Mouse (Mus musculus) forebrain, embryonic 12.5 days (tissue): ENCODE measurements around the gene Fosb. TPM values are rescaled to one million over a fixed set of nuclear protein-coding genes. Genes with fewer than 3 reads are reported as not detected.

Experiments
- ATAC-seq: fragments of 200-750 bp; cut with Nextera tagmentation; 2 replicates; pipeline ENCODE4 v1.8.0; 2017; ENCODE audit warnings: moderate TSS enrichment; ENCODE audit not compliant: low FRiP score
- H3K27ac ChIP-seq: fragments of 300-500 bp; sonication (generic); 2 replicates; pipeline ENCODE4 v1.5.1; 2016; ENCODE audit warnings: mild to moderate bottlenecking
- H3K27me3 ChIP-seq: fragments of 300-500 bp; sonication (generic); 2 replicates; pipeline ENCODE4 v1.6.1; 2016; ENCODE audit warnings: mild to moderate bottlenecking
- H3K36me3 ChIP-seq: fragments of 300-500 bp; sonication (generic); replicated peaks from 2 replicates; pipeline ENCODE4 v1.6.1; 2016; ENCODE audit warnings: mild to moderate bottlenecking
- H3K4me1 ChIP-seq: fragments of 300-500 bp; sonication (generic); 2 replicates; pipeline ENCODE4 v1.6.1; 2016
- H3K4me2 ChIP-seq: fragments of 300-500 bp; sonication (generic); 2 replicates; pipeline ENCODE4 v1.6.1; 2016; ENCODE audit warnings: mild to moderate bottlenecking, moderate library complexity
- H3K4me3 ChIP-seq: fragments of 300-500 bp; sonication (generic); replicated peaks from 2 replicates; pipeline ENCODE4 v1.5.1; 2016; ENCODE audit warnings: mild to moderate bottlenecking
- H3K9ac ChIP-seq: fragments of 300-500 bp; sonication (generic); 2 replicates; pipeline ENCODE4 v1.6.1; 2016; ENCODE audit warnings: mild to moderate bottlenecking
- H3K9me3 ChIP-seq: fragments of 300-500 bp; sonication (generic); 2 replicates; pipeline ENCODE4 v1.6.1; 2016
- WGBS: fragments of 180-500 bp; shearing (Covaris S2); methylation state at CpG from one replicate; pipeline ENCODE4 v1.1.7; 2016; 5-methylcytosine and 5-hydroxymethylcytosine counted together
- polyA plus RNA-seq: library from polyadenylated mRNA; unstranded; fragments of >200 nt; fragmentation: Nextera tagmentation; extraction: Ambion mirVana; gene quantifications from 2 replicates; pipeline ENCODE4 v1.2.1, GENCODE M21; 2016

The Fosb gene
- polyA plus RNA-seq, 1 experiment from 2014 or later: not detected

DNA sequence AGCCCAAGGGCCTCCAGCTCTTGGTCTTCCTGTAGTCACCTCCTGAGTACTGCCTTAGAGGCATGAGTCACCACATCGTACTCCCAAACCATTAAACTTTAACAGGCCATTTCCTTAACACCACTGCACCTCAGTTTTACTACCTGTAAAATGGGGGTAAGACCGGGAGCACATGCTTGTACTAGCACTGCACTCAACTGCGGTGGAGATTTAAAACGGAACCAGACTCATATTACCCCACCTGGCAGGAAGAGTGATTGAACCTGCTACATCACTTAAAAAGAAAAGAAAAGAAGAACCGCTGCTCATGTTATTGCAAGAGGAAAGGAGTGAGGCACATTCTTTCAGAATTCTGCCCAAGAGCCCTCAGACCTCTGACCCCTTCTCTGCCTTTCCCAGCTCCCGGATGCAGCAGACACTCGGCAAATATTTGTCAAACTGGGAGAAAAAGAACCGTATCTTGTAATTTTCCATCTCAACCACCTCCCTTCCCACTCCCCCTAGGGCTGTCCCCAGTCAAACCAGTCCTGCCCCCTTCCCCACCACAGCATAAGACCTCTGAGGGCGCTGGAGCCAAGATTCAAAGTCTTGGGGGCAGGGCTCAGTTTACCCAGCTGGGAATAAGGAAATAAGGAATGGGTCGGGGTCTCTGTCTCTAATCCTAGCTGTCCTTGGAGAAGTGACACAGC lies 40.7 kb downstream of the Fosb start:
- Histone ChIP-seq H3K9me3 (no peaks in the 10 kb centered on the region), H3K27me3 (0 out of 2 replicates have a peak, but pooled peaks cover under 1% of the 10 kb centered on the region), H3K4me3 (peak overlapping the region; percentile 99), H3K36me3 (peaks cover 10% of the 10 kb centered on the region), H3K4me1 (peaks cover 28% of the 10 kb centered on the region), H3K9ac (peak overlapping the region; percentile 54), H3K4me2 (peak overlapping the region; percentile 95), H3K27ac (peak overlapping the region; percentile 6)
- no peak for ATAC-seq
- 57% methylated on average over 10 of the region's 10 CpGs for WGBS

DNA sequence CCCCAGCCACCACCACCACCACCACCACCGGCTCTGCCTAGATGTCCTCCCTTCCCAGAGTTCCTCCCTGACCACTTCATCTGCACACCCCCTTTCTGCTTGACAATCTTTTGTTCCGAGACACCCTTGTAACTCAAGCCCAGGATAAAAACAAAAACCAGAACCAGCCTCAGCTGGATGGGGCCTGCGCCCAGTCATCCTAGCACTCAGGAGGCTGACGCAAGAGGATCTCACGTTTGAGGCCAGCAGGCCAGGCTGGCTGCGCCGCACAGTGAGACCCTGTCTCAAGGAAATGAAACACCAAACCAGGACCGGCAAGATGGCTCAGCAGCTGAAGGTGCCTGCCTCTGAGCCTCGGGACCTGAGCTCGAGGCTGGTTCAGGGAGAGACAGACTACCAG lies 42.8 kb downstream of the Fosb start:
- H3K9ac ChIP-seq: no peak overlapping the region; the same call in 1 of the 2 replicates
- no peaks in the 10 kb centered on the region for H3K9me3 ChIP-seq
- peaks cover 25% of the 10 kb centered on the region for H3K4me1 ChIP-seq
- no peaks in the 10 kb centered on the region for H3K27me3 ChIP-seq
- H3K27ac ChIP-seq: no peak overlapping the region
- no peak for ATAC-seq
- H3K4me3 ChIP-seq: no peak overlapping the region
- H3K4me2 ChIP-seq: no peak overlapping the region
- WGBS: 81% methylated on average over 10 of the region's 10 CpGs
- peaks cover 29% of the 10 kb centered on the region for H3K36me3 ChIP-seq

DNA sequence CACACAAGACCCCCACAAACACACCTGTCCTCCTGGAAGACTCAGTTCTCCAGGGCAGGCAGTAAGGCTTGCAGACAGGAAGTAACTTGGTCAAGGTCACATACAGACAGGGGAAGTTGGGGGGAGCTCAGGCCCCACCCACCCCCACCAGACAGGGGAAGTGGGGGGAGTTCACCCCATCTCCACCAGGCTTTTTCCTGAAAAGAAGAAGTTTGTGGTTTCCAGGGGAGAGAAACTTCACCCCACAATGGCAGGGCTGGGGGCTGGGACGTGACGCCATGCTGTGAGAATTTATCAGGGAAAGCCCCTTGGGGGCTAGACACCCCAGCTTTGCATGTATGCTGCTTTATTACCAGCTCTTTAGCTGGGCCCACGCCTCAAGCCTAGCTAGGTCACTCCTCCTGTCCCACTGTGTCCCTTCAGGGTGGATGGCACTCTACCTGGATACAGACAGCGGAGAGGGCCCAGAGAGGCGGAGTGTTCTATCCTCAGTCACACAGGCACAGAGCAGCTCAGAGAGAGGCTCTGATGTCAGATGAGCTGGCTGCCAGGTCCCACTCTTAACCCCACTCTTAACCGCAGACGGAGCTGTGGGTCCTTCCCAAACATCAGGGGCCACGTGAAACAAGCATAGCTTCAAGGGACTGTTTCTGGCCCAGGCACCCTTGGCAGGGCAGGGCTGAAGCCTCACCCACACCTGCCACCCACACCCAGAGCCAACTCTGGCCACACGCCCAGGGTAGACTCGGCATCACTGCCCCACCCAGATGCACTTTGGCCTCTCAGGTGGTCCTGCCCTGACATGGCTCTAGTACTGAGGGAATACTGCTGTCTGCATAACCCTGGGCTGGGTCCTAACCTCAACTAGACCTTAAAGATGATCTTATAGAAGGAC lies 43.7 kb downstream of the Fosb start:
- ATAC-seq: no peak
- Histone ChIP-seq H3K27me3 (no peaks in the 10 kb centered on the region), H3K4me3 (no peak overlapping the region), H3K9me3 (no peaks in the 10 kb centered on the region), H3K4me1 (peaks cover 24% of the 10 kb centered on the region), H3K36me3 (peaks cover 38% of the 10 kb centered on the region), H3K27ac (no peak overlapping the region), H3K4me2 (no peak overlapping the region), H3K9ac (no peak overlapping the region)
- WGBS: 88% methylated on average over 10 of the region's 10 CpGs

DNA sequence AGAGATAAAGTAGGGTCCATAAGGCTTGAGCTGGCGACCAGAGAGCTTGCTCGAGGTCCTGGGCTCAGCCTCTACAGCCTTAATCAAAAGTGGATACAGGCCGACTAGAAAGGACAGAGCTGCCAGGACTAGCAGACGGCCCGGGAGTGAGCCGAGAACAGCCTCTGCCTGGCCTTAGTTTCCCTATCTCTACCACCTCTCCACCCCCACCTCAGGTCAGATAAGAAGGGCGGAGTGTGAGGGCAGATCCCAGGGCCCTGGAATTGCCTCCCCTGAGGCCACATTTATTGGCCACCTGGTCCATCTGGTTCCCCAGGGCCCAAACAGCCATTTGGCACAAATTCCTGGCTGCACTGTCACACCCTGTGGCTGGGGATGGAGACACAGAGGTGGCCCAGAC lies 44.7 kb downstream of the Fosb start:
- H3K27ac ChIP-seq: no peak overlapping the region
- no peak for ATAC-seq
- no peak overlapping the region for H3K9ac ChIP-seq

DNA sequence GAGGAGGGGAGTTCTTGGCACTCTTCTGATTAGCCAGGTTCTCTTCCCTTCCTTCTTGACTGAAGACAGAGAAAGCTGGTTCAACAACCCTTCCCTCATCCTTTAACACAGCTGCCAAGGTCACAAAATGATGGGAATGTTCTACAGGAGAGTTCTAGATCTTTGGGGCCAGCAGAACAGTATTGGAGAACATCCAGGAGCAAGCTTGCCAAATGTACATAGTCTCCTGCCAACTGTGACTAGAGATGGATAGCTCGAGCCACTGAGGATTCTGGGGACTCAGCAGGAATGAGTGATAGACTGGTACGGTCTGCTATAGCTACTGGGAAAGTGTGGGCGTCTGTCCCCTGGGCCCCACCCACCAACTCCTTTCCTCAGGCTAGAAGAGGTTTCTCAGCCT lies 51.5 kb downstream of the Fosb start:
- no peak overlapping the region for H3K27ac ChIP-seq
- no peak for ATAC-seq
- H3K9ac ChIP-seq: no peak overlapping the region
- no peaks in the 10 kb centered on the region for H3K4me1 ChIP-seq
- no peaks in the 10 kb centered on the region for H3K27me3 ChIP-seq
- peaks cover 78% of the 10 kb centered on the region for H3K36me3 ChIP-seq
- no peak overlapping the region for H3K4me3 ChIP-seq
- WGBS: 92% methylated on average over 3 of the region's 3 CpGs
- H3K4me2 ChIP-seq: no peak overlapping the region
- H3K9me3 ChIP-seq: no peaks in the 10 kb centered on the region

More for the DNA sequence above, 44.7 kb downstream of the Fosb start:
- Histone ChIP-seq H3K36me3 (peaks cover 48% of the 10 kb centered on the region), H3K4me3 (no peak overlapping the region), H3K27me3 (no peaks in the 10 kb centered on the region), H3K9me3 (no peaks in the 10 kb centered on the region), H3K4me1 (peaks cover 14% of the 10 kb centered on the region), H3K4me2 (no peak overlapping the region)
- WGBS: 90% methylated on average over 7 of the region's 7 CpGs

DNA sequence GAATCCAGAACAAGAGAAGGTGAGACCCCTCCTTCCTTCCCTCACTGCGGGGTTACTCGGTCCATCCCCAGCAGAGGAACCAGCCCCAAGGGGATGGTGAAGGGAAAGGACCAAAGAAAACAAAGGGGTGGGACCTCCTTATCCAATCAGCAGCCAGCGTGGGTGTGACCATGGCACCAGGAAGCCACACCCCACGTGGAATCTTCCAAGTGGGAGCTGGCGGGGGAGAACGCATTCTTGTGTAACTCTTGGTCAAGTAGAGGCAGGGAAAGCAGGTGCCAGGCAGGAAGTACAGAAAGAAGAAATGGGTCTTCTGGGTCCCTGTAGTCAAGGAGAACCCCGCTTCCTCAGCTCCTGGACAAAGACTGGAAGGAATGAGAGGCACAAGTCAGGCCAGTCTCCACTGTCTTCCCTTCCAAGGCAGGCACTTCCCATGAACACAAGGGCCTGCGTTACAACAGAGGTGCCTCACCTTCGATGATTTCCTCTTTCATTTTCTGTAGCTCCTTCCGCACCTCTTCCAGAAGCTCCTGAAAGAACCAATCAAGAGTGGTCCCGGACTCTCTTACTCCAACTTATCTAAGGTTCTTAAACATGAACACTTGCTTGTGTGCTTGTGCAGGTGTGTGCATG lies 52.3 kb downstream of the Fosb start:
- no peak overlapping the region for H3K4me2 ChIP-seq
- no peak overlapping the region for H3K4me3 ChIP-seq
- ATAC-seq: peak; percentile 84
- no peaks in the 10 kb centered on the region for H3K4me1 ChIP-seq
- no peaks in the 10 kb centered on the region for H3K9me3 ChIP-seq
- H3K27me3 ChIP-seq: no peaks in the 10 kb centered on the region
- no peak overlapping the region for H3K9ac ChIP-seq
- WGBS: 33% methylated on average over 11 of the region's 11 CpGs
- H3K36me3 ChIP-seq: peaks cover 70% of the 10 kb centered on the region
- no peak overlapping the region for H3K27ac ChIP-seq

DNA sequence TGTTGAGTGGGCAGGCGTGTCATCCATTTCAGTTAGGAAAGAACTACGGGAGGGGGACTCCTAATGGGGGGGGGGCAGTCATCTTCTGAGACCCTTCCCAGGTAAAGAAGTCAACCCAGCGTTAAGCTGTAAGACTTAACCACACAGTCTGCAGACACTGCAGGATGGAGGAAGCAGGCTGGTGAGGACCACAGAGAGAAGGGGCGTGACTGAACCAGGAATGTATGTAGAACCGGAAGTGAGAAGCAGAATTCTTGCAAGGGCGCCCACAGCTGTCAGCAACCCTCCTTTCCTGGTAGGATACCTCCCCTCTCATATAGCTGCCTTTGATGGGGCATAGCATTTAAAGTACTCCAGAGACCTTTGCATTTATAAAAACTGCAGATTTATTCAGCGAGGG lies 53.3 kb downstream of the Fosb start:
- Histone ChIP-seq H3K36me3 (peaks cover 61% of the 10 kb centered on the region), H3K4me2 (no peak overlapping the region), H3K4me3 (no peak overlapping the region), H3K9ac (no peak overlapping the region), H3K9me3 (no peaks in the 10 kb centered on the region), H3K27ac (no peak overlapping the region), H3K27me3 (no peaks in the 10 kb centered on the region), H3K4me1 (no peaks in the 10 kb centered on the region)
- ATAC-seq: no peak
- 86% methylated on average over 7 of the region's 7 CpGs for WGBS

DNA sequence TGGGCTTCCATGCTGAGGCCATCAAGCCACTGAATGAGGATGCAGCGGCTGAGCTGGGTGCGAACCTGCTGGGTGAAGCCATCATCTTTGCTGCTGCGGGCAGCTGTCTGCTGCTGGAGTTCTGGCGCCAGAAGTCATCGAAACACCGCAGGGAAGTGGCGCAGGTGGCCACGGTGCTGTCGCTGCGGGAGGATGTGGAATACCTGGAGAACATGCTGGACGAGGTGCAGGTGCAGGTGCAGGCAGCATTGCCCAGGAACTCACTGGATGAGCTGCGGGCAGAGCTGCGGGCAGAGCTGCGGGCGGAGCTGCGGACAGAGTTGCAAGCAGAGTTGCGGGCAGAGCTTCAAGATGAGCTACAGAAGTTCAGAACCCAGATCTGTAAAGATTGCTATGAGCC lies 54.5 kb downstream of the Fosb start:
- Histone ChIP-seq H3K9me3 (no peaks in the 10 kb centered on the region), H3K9ac (no peak overlapping the region), H3K27ac (no peak overlapping the region), H3K4me3 (no peak overlapping the region), H3K27me3 (no peaks in the 10 kb centered on the region), H3K4me1 (no peaks in the 10 kb centered on the region), H3K4me2 (no peak overlapping the region), H3K36me3 (peaks cover 49% of the 10 kb centered on the region)
- 84% methylated on average over 17 of the region's 17 CpGs for WGBS
- ATAC-seq: no peak

DNA sequence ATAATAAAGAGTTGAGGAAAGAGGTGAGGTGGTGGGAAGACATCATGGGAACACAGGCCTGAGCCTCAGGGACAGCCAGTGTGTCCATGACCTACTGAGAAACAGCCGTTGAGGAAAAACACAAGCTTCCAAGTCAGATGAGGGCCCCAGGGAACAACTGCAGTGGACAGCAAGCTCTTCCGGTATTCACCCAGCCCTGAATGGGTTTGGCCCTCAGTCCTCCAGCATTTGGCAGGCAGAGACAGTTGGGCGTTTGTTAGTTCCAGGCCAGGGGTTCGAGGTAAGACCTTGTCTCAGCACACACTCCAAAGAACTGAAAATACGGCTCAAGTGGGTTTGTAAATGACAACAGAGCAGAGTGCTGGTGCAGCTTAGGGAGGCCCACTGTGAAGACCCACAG lies 56.4 kb downstream of the Fosb start:
- WGBS: 71% methylated on average over 5 of the region's 5 CpGs

More for the DNA sequence above, 56.4 kb downstream of the Fosb start:
- Histone ChIP-seq H3K4me3 (no peak overlapping the region), H3K4me2 (no peak overlapping the region), H3K4me1 (no peaks in the 10 kb centered on the region), H3K36me3 (peaks cover 31% of the 10 kb centered on the region), H3K27me3 (no peaks in the 10 kb centered on the region), H3K9me3 (no peaks in the 10 kb centered on the region), H3K27ac (0 out of 2 replicates have a peak overlapping the region, but pooled peaks have one; percentile 8), H3K9ac (no peak overlapping the region)
- ATAC-seq: no peak

Other genes with a start within 250 kb of the Fosb start
- gene Dmwd, start 233.8 kb downstream of the Fosb start, polyA plus RNA-seq: 18.2 and 19.0 TPM in 2 replicates
- gene Dmpk, start 226.2 kb downstream of the Fosb start, polyA plus RNA-seq: 10.6 and 12.3 TPM in 2 replicates
- 5.8 and 7.3 TPM in 2 replicates for gene Six5, start 215.5 kb downstream of the Fosb start, polyA plus RNA-seq
- gene Gm4969, start 191.7 kb downstream of the Fosb start, polyA plus RNA-seq: 1.1 and 1.8 TPM in 2 replicates
- 18.4 and 23.1 TPM in 2 replicates for gene Fbxo46, start 190.2 kb downstream of the Fosb start, polyA plus RNA-seq
- gene Qpctl, start 160.8 kb downstream of the Fosb start, polyA plus RNA-seq: 14.4 and 14.7 TPM in 2 replicates
- gene Snrpd2, start 160.3 kb downstream of the Fosb start, polyA plus RNA-seq: 148 and 153 TPM in 2 replicates
- 1.1 and 1.3 TPM in 2 replicates for gene Gipr, start 143.9 kb downstream of the Fosb start, polyA plus RNA-seq
- 5.8 and 6.5 TPM in 2 replicates for gene Eml2, start 133.6 kb downstream of the Fosb start, polyA plus RNA-seq
- gene Gpr4, start 97.5 kb downstream of the Fosb start, polyA plus RNA-seq: 1.6 and 1.7 TPM in 2 replicates
- gene Opa3, start 81.7 kb downstream of the Fosb start, polyA plus RNA-seq: 45.5 and 48.3 TPM in 2 replicates
- gene Vasp, start 38.2 kb downstream of the Fosb start, polyA plus RNA-seq: 42.4 and 43.0 TPM in 2 replicates
- 0.19 TPM in 1 of 2 replicates, not detected in the other for gene Ppm1n, start 30.0 kb downstream of the Fosb start, polyA plus RNA-seq
- 70.3 and 74.1 TPM in 2 replicates for gene Rtn2, start 27.4 kb downstream of the Fosb start, polyA plus RNA-seq
- 89.7 and 100 TPM in 2 replicates for gene Ercc1, start 34.7 kb upstream of the Fosb start, polyA plus RNA-seq
- 24.7 and 24.8 TPM in 2 replicates for gene Cd3eap, start 49.4 kb upstream of the Fosb start, polyA plus RNA-seq
- gene Ppp1r13l, start 49.7 kb upstream of the Fosb start, polyA plus RNA-seq: 4.8 and 5.3 TPM in 2 replicates
- 23.3 and 23.7 TPM in 2 replicates for gene Ercc2, start 72.0 kb upstream of the Fosb start, polyA plus RNA-seq
- 2.8 and 5.4 TPM in 2 replicates for gene Klc3, start 94.1 kb upstream of the Fosb start, polyA plus RNA-seq
- gene Ckm, start 94.7 kb upstream of the Fosb start, polyA plus RNA-seq: not detected in 2 replicates
- 14.0 and 14.3 TPM in 2 replicates for gene Mark4, start 148.8 kb upstream of the Fosb start, polyA plus RNA-seq
- gene Exoc3l2, start 153.3 kb upstream of the Fosb start, polyA plus RNA-seq: 0.51 and 0.69 TPM in 2 replicates
- 3.5 and 3.9 TPM in 2 replicates for gene Bloc1s3, start 198.3 kb upstream of the Fosb start, polyA plus RNA-seq
- gene Trappc6a, start 198.3 kb upstream of the Fosb start, polyA plus RNA-seq: 43.6 and 47.5 TPM in 2 replicates
- gene Nkpd1, start 207.8 kb upstream of the Fosb start, polyA plus RNA-seq: 0.17 TPM in 1 of 2 replicates, not detected in the other